ENCODE assay signal across 22 mouse cellular contexts in genomic region chr5:119732978-119733377, GRCm38 (mm10).
DNase-seq lines count a peak whose midpoint lies in the region; ATAC-seq lines count a peak whose summit lies in the region.
"Had no signal": no experiment of that assay in that cellular context is flagged by ENCODE, and none has a peak within 500 bp of the region (broad histone marks: within the 10 kb centered on the region; RNA-seq: fewer than 3 reads in every experiment).

No protein-coding gene starts in this region.

- H3K9ac ChIP-seq in embryonic facial prominence, embryonic 14.5 days (ENCODE audit: low read depth, low read length) = no peak overlapping the region
- H3K9ac ChIP-seq in kidney, embryonic 16.5 days (replicated peaks; ENCODE audit: low read length) = no peak overlapping the region
- H3K9ac ChIP-seq: hindbrain, embryonic 12.5 days; stomach, embryonic 15.5 days had no signal

- no peak overlapping the region for H3K4me3 ChIP-seq in embryonic facial prominence, embryonic 14.5 days (ENCODE audit: low read depth, low read length)
- H3K4me3 ChIP-seq in embryonic facial prominence, embryonic 10.5 days = no peak overlapping the region
- H3K4me3 ChIP-seq in kidney, embryonic 16.5 days (ENCODE audit: low read length) = no peak overlapping the region
- H3K4me3 ChIP-seq: erythroblast, embryonic 14.5 days; hindbrain, embryonic 12.5 days; stomach, embryonic 15.5 days had no signal

- ATAC-seq in embryonic facial prominence, embryonic 14.5 days (ENCODE audit: low read depth) = no peak
- no peak for ATAC-seq in kidney, embryonic 16.5 days (ENCODE audit: low FRiP score, low TSS enrichment)
- peak; percentile 76 for ATAC-seq in granulocyte monocyte progenitor cell, adult 5-6 weeks (replicated peaks; ENCODE audit: poor library complexity, severe bottlenecking)
- ATAC-seq in monocyte, adult 5-6 weeks (replicated peaks; ENCODE audit: insufficient number of reproducible peaks, low FRiP score, low TSS enrichment, poor library complexity, severe bottlenecking) = no peak
- ATAC-seq: CD4-positive, CD25-positive, alpha-beta regulatory T cell, adult 4 months; forebrain, embryonic 16.5 days; inflammation-experienced regulatory T-cells, adult 6 months; Patski had no signal

- no peaks in the 10 kb centered on the region for H3K27me3 ChIP-seq in embryonic facial prominence, embryonic 14.5 days (replicated peaks; ENCODE audit: control insufficient read depth, insufficient read depth, low read length)
- peaks cover 8% of the 10 kb centered on the region; the same call in 1 of the 2 replicates for H3K27me3 ChIP-seq in embryonic facial prominence, embryonic 10.5 days (replicated peaks; ENCODE audit: low read depth, poor library complexity, severe bottlenecking)
- H3K27me3 ChIP-seq in kidney, embryonic 16.5 days (ENCODE audit: insufficient read depth, low read length) = no peaks in the 10 kb centered on the region
- H3K27me3 ChIP-seq: stomach, embryonic 15.5 days had no signal

- H3K27ac ChIP-seq in embryonic facial prominence, embryonic 14.5 days (replicated peaks; ENCODE audit: low read depth, low read length) = no peak overlapping the region
- no peak overlapping the region for H3K27ac ChIP-seq in embryonic facial prominence, embryonic 10.5 days (replicated peaks)
- H3K27ac ChIP-seq in kidney, embryonic 16.5 days (ENCODE audit: low read length) = no peak overlapping the region
- H3K27ac ChIP-seq: hindbrain, embryonic 12.5 days; stomach, embryonic 15.5 days had no signal

- peak; percentile 59 for DNase-seq in embryonic facial prominence, embryonic 14.5 days (ENCODE audit: low spot score)
- no peak for DNase-seq in embryonic facial prominence, embryonic 10.5 days (ENCODE audit: low spot score)
- peak; percentile 27 for DNase-seq in kidney, postnatal 14 days
- DNase-seq in adrenal gland, postnatal 25 days = peak; percentile 35
- no peak for DNase-seq in embryo, embryonic 10 days (ENCODE audit: low spot score)
- DNase-seq: gastrocnemius, postnatal 36 days; layer of hippocampus, postnatal 36 days; lung, adult 18-20 months; lung, postnatal 14 days; retina, postnatal 1 day; thymus, adult 18-20 months had no signal

- H3K9me3 ChIP-seq in embryonic facial prominence, embryonic 14.5 days (ENCODE audit: control insufficient read depth, low read length) = no peaks in the 10 kb centered on the region
- H3K9me3 ChIP-seq in embryonic facial prominence, embryonic 10.5 days = no peaks in the 10 kb centered on the region
- no peaks in the 10 kb centered on the region for H3K9me3 ChIP-seq in kidney, embryonic 16.5 days (ENCODE audit: low read length)
- H3K9me3 ChIP-seq: stomach, embryonic 15.5 days had no signal

- 63% methylated on average over 7 of the region's 7 CpGs for WGBS in embryonic facial prominence, embryonic 14.5 days
- 76% methylated on average over 7 of the region's 7 CpGs for WGBS in embryonic facial prominence, embryonic 10.5 days
- 37% methylated on average over 7 of the region's 7 CpGs for WGBS in kidney, embryonic 16.5 days

- no peak overlapping the region for H3K4me2 ChIP-seq in embryonic facial prominence, embryonic 14.5 days (ENCODE audit: low read depth, low read length)
- no peak overlapping the region for H3K4me2 ChIP-seq in kidney, embryonic 16.5 days (replicated peaks; ENCODE audit: low read depth, low read length)
- H3K4me2 ChIP-seq: hindbrain, embryonic 12.5 days; liver, embryonic 11.5 days; stomach, embryonic 15.5 days had no signal

- no peaks in the 10 kb centered on the region for H3K36me3 ChIP-seq in embryonic facial prominence, embryonic 14.5 days (ENCODE audit: control insufficient read depth, insufficient read depth, low read length)
- no peaks in the 10 kb centered on the region for H3K36me3 ChIP-seq in embryonic facial prominence, embryonic 10.5 days (replicated peaks)
- no peaks in the 10 kb centered on the region for H3K36me3 ChIP-seq in kidney, embryonic 16.5 days (ENCODE audit: insufficient read depth, low read length)
- H3K36me3 ChIP-seq: hindbrain, embryonic 12.5 days; stomach, embryonic 15.5 days had no signal

- H3K4me1 ChIP-seq in embryonic facial prominence, embryonic 14.5 days (ENCODE audit: control insufficient read depth, insufficient read depth, low read length) = no peaks in the 10 kb centered on the region
- H3K4me1 ChIP-seq in embryonic facial prominence, embryonic 10.5 days = no peaks in the 10 kb centered on the region
- H3K4me1 ChIP-seq in kidney, embryonic 16.5 days (ENCODE audit: insufficient read depth, low read length) = no peaks in the 10 kb centered on the region
- H3K4me1 ChIP-seq: hindbrain, embryonic 12.5 days; stomach, embryonic 15.5 days had no signal

Comparison
In these comparisons a context has a peak if more than half of its experiments do, and no peak if none do; other contexts are left out.
1. DNase-seq: peak in embryonic facial prominence, embryonic 14.5 days (single experiment), kidney, postnatal 14 days (single experiment) and adrenal gland, postnatal 25 days (single experiment); none in embryonic facial prominence, embryonic 10.5 days (single experiment) and embryo, embryonic 10 days (single experiment).